Mouse (Mus musculus) subcutaneous adipose tissue, adult 2 months (tissue): ENCODE data around the gene Ubald2. TPM values are rescaled to one million over a fixed set of nuclear protein-coding genes. Genes with fewer than 3 reads are reported as not detected.

Experiments
- polyA plus RNA-seq: library from polyadenylated mRNA; depleted of rRNA; stranded (reverse); fragments of >200 nt; gene quantifications from 2 replicates; pipeline ENCODE4 v1.2.3, GENCODE M21; 2012; ENCODE audit warnings: low replicate concordance; rRNA removed

Ubald2 gene
- 83.9 and 86.6 TPM in 2 replicates for polyA plus RNA-seq

GRCm38 (mm10) chr11:116433356-116434286, at the start of gene Ubald2:
Gene Ubald2 (plus strand): TSS chr11:116434094.

GRCm38 (mm10) chr11:116412904-116413630, 20.8 kb upstream of the Ubald2 start, which contains the start of gene Rnf157:
Gene Rnf157 (minus strand): TSS chr11:116413032.

GRCm38 (mm10) chr11:116466141-116466540, 32.2 kb downstream of the Ubald2 start, which contains the start of gene Qrich2:
Gene Qrich2 (minus strand): TSS chr11:116466241.

Other genes with a start within 250 kb of the Ubald2 start
- gene Ten1, start 235.2 kb upstream of the Ubald2 start, polyA plus RNA-seq: 11.0 and 38.0 TPM in 2 replicates
- gene Acox1, start 235.0 kb upstream of the Ubald2 start, polyA plus RNA-seq: 158 and 369 TPM in 2 replicates
- 0.26 and 2.2 TPM in 2 replicates for gene Evpl, start 196.0 kb upstream of the Ubald2 start, polyA plus RNA-seq
- 47.5 and 69.1 TPM in 2 replicates for gene Srp68, start 159.9 kb upstream of the Ubald2 start, polyA plus RNA-seq
- gene Galr2, start 153.2 kb upstream of the Ubald2 start, polyA plus RNA-seq: 0.06 and 2.1 TPM in 2 replicates
- gene Exoc7, start 126.9 kb upstream of the Ubald2 start, polyA plus RNA-seq: 36.6 and 41.8 TPM in 2 replicates
- gene Foxj1, start 98.7 kb upstream of the Ubald2 start, polyA plus RNA-seq: 0.04 and 2.2 TPM in 2 replicates
- gene Rnf157, start 21.1 kb upstream of the Ubald2 start, polyA plus RNA-seq: 2.8 and 8.2 TPM in 2 replicates
- 0.19 and 0.31 TPM in 2 replicates for gene Qrich2, start 32.1 kb downstream of the Ubald2 start, polyA plus RNA-seq
- 77.4 and 154 TPM in 2 replicates for gene Prpsap1, start 60.1 kb downstream of the Ubald2 start, polyA plus RNA-seq
- gene Sphk1, start 96.8 kb downstream of the Ubald2 start, polyA plus RNA-seq: 10.2 and 24.7 TPM in 2 replicates
- gene Ube2o, start 147.4 kb downstream of the Ubald2 start, polyA plus RNA-seq: 22.5 and 34.7 TPM in 2 replicates
- 0.09 and 0.12 TPM in 2 replicates for gene Aanat, start 152.3 kb downstream of the Ubald2 start, polyA plus RNA-seq
- gene Rhbdf2, start 192.9 kb downstream of the Ubald2 start, polyA plus RNA-seq: 31.6 and 36.1 TPM in 2 replicates
- 2.3 and 2.4 TPM in 2 replicates for gene Prcd, start 219.4 kb downstream of the Ubald2 start, polyA plus RNA-seq
- gene Cygb, start 220.2 kb downstream of the Ubald2 start, polyA plus RNA-seq: 89.2 and 103 TPM in 2 replicates